Mouse (Mus musculus): ENCODE data around the gene Tyw3.

GRCm38 (mm10) chr3:154573666-154574065 is 23.2 kb downstream of the Tyw3 start:
- TF ChIP-seq CTCF (IDR thresholded peaks at IDR 0.05; ENCODE audit: low read depth, low read length): no peak
- TF ChIP-seq TAL1 (conservative IDR thresholded peaks at IDR 0.05; ENCODE audit: low read depth, low read length): no peak
- no peak for TF ChIP-seq GATA1 (IDR thresholded peaks at IDR 0.05; ENCODE audit: borderline replicate concordance, low read length)
- no peak for TF ChIP-seq POLR2AphosphoS5 (IDR thresholded peaks at IDR 0.05; ENCODE audit: insufficient replicate concordance, low read depth, low read length)

Measured in G1E (cell line).